Mouse (Mus musculus): ENCODE data around the gene Coro2b. TPM values are rescaled to one million over a fixed set of nuclear protein-coding genes. Genes with fewer than 3 reads are reported as not detected.

The Coro2b gene
- polyA plus RNA-seq, 1 experiment from 2014 or later, result 11.0 TPM

DNA sequence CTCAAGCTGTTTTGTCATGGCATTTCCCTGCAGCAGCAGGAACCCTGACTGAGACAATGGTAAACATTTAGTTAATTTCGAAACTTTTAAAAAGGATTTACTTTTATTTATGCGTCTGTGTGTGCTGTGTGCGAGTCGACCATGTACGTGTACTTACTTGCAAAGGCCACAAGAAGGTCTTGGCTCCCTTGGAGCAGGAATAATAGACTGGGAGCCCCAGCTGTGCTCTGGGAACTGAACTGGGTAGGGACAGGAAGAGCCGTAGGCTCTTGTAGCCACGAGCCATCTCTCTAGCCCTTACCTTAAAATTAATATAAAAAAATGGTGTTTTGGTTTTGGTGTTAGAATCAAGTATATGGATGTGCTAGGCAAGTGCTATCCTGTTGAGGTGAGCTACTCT is 76.8 kb downstream of the Coro2b start:
- no peak for TF ChIP-seq CTCF (IDR thresholded peaks at IDR 0.05; ENCODE audit: low read depth)
- Histone ChIP-seq H3K27me3 (ENCODE audit: insufficient read depth, low read length) (no peaks in the 10 kb centered on the region), H3K4me1 (replicated peaks; ENCODE audit: insufficient read depth, low read length) (peaks cover 9% of the 10 kb centered on the region; the same call in 1 of the 2 replicates), H3K9ac (ENCODE audit: low read depth, low read length) (no peak overlapping the region), H3K27ac (no peak overlapping the region), H3K4me2 (ENCODE audit: low read length) (no peak overlapping the region), H3K36me3 (ENCODE audit: insufficient read depth, low read length) (no peaks in the 10 kb centered on the region), H3K4me3 (replicated peaks; ENCODE audit: low read depth, low read length) (no peak overlapping the region), H3K9me3 (replicated peaks; ENCODE audit: low read length) (no peaks in the 10 kb centered on the region)
- ATAC-seq (replicated peaks; ENCODE audit: low FRiP score, low read depth), result no peak
- no peak for DNase-seq (ENCODE audit: low spot score)
- 84% methylated on average over 7 of the region's 7 CpGs for whole genome bisulfite sequencing

DNA sequence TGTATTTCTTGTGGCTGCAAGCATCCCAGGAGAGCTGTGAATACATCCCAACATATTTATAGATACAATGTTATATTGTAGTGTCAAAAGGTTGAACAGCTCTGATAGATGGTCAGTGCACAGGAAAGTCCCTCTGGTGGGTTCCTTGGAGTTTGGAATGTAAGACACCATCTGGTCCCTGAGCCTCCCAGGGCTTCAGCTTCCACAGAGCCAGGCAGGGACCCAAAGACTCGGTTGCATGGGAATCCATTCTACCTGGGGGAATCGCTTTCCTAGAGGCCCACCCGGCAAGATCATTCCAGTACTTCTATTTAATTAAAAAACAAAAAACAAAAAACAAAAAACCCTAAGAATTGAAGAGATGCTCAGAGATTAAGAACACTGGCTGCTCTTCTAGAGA is 78.4 kb downstream of the Coro2b start:
- TF ChIP-seq CTCF (IDR thresholded peaks at IDR 0.05; ENCODE audit: low read depth), result no peak
- ATAC-seq (replicated peaks; ENCODE audit: low FRiP score, low read depth) (no peak), DNase-seq (ENCODE audit: low spot score) (peak; percentile 39)
- no peaks in the 10 kb centered on the region for H3K27me3 ChIP-seq (ENCODE audit: insufficient read depth, low read length)
- peaks cover 9% of the 10 kb centered on the region; the same call in 1 of the 2 replicates for H3K4me1 ChIP-seq (replicated peaks; ENCODE audit: insufficient read depth, low read length)
- no peak overlapping the region for H3K9ac ChIP-seq (ENCODE audit: low read depth, low read length)
- H3K4me2 ChIP-seq (ENCODE audit: low read length), result no peak overlapping the region
- WGBS, result 72% methylated on average over 3 of the region's 3 CpGs
- no peaks in the 10 kb centered on the region for H3K9me3 ChIP-seq (replicated peaks; ENCODE audit: low read length)
- H3K27ac ChIP-seq, result no peak overlapping the region
- H3K36me3 ChIP-seq (ENCODE audit: insufficient read depth, low read length), result no peaks in the 10 kb centered on the region
- no peak overlapping the region for H3K4me3 ChIP-seq (replicated peaks; ENCODE audit: low read depth, low read length)

DNA sequence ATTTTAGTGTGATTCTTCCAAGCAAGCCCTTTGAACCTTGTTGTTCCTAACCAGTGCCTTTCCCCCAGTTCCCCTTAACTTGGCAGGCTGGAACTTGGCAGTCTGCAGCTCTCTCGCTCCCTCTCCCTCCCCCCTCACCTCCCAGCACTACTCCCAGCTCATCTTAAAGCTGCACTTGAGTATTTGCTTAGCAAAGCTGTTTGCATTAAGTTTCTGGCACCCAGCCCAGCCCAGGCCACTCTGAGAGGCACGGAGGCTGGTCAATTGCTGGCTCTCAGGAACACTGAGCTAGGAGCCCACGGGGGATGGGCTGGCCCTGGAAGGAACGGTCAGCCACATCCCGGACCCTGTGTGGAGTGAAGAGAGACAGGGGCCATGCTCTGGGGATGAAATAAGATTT is 80.8 kb downstream of the Coro2b start:
- WGBS, result 14% methylated on average over 5 of the region's 5 CpGs
- no peak for TF ChIP-seq CTCF (IDR thresholded peaks at IDR 0.05; ENCODE audit: low read depth)
- Histone ChIP-seq H3K27ac (peak overlapping the region; percentile 74), H3K9ac (ENCODE audit: low read depth, low read length) (no peak overlapping the region), H3K9me3 (replicated peaks; ENCODE audit: low read length) (no peaks in the 10 kb centered on the region), H3K4me1 (replicated peaks; ENCODE audit: insufficient read depth, low read length) (peaks cover 15% of the 10 kb centered on the region; the same call in 1 of the 2 replicates), H3K4me2 (ENCODE audit: low read length) (no peak overlapping the region), H3K36me3 (ENCODE audit: insufficient read depth, low read length) (no peaks in the 10 kb centered on the region), H3K4me3 (replicated peaks; ENCODE audit: low read depth, low read length) (no peak overlapping the region), H3K27me3 (ENCODE audit: insufficient read depth, low read length) (no peaks in the 10 kb centered on the region)
- ATAC-seq (replicated peaks; ENCODE audit: low FRiP score, low read depth) (peak; percentile 59), DNase-seq (ENCODE audit: low spot score) (peak; percentile 80)

DNA sequence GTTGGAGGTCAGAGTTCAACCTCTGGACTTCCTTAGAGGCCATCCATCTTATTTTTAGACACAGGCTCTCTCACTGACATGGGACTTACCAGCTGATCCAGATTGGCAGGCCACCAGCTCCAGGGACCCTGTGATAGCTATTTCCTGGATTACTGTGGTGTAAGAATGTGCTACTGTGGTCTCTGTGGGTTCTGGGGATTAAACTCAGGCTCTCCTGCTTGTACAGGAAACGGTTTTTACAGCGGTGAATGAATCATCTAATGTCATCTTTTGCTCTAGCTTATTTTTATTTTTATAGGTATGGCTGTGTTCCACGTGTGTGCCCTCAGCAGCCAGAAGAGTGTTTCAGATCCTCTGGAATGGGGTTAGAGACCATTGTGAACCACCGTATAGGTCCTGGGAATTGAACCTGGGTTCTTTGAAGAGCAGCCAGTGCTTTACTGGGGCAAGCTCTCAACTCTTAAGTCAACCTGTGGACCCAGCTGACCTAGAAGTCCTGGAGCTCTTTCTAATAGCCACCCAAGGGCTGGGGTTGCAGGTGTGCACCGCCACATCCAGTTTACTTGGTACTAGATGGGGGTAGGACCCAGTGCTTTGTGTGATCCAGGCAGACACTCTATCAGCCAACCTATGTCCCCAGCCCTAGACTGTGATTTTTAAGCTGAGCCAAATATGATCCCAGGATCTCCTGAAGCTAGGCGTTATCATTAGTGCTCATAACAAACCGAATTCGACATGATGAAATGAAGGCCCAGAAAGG is 81.5 kb downstream of the Coro2b start:
- H3K4me3 ChIP-seq (replicated peaks; ENCODE audit: low read depth, low read length), result no peak overlapping the region
- H3K36me3 ChIP-seq (ENCODE audit: insufficient read depth, low read length), result no peaks in the 10 kb centered on the region
- peak overlapping the region; percentile 74 for H3K27ac ChIP-seq
- H3K4me2 ChIP-seq (ENCODE audit: low read length), result no peak overlapping the region
- DNase-seq (ENCODE audit: low spot score) (peak; percentile 61), ATAC-seq (replicated peaks; ENCODE audit: low FRiP score, low read depth) (no peak)
- WGBS, result 57% methylated on average over 8 of the region's 8 CpGs
- no peak overlapping the region for H3K9ac ChIP-seq (ENCODE audit: low read depth, low read length)
- TF ChIP-seq CTCF (IDR thresholded peaks at IDR 0.05; ENCODE audit: low read depth), result no peak
- H3K4me1 ChIP-seq (replicated peaks; ENCODE audit: insufficient read depth, low read length), result peaks cover 15% of the 10 kb centered on the region; the same call in 1 of the 2 replicates
- H3K27me3 ChIP-seq (ENCODE audit: insufficient read depth, low read length), result no peaks in the 10 kb centered on the region
- H3K9me3 ChIP-seq (replicated peaks; ENCODE audit: low read length), result no peaks in the 10 kb centered on the region

DNA sequence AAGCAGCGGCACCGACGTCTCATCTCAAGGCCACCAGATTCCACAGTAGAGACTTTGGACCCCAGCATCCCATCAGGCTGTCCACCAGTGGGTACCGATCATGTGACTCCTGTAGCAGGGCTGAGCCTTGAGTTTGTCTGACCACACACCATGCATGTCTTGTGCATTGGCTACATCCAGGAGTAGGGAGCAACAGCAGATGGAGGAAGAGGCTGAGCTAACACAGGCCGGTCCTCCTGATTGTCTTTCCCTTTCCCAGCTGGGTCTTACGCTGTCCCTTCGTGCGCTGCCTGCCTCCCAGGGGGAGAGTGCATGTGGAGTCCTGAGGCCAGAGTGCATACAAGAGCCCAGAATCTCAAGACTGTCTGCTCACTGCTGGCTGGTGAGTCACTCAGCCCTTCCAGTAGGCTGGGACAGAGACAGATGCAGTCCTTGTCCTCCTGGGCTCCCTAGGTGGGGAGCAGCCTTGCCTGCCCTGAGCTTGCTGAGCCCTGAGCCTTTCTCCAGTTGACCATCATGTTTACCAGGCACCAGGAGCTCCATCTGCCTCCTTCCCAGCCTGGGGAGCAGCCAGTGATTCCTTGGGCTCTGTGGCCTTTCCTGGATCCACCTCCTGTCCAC is 84.4 kb downstream of the Coro2b start:
- TF ChIP-seq CTCF (IDR thresholded peaks at IDR 0.05; ENCODE audit: low read depth), result no peak
- DNase-seq (ENCODE audit: low spot score), result no peak
- peak; percentile 37; the same call in 1 of the 2 replicates for ATAC-seq (replicated peaks; ENCODE audit: low FRiP score, low read depth)
- H3K9me3 ChIP-seq (replicated peaks; ENCODE audit: low read length), result no peaks in the 10 kb centered on the region
- WGBS, result 92% methylated on average over 8 of the region's 8 CpGs
- H3K4me3 ChIP-seq (replicated peaks; ENCODE audit: low read depth, low read length), result no peak overlapping the region
- no peak overlapping the region for H3K4me2 ChIP-seq (ENCODE audit: low read length)
- no peak overlapping the region for H3K9ac ChIP-seq (ENCODE audit: low read depth, low read length)
- peaks cover 15% of the 10 kb centered on the region; the same call in 1 of the 2 replicates for H3K4me1 ChIP-seq (replicated peaks; ENCODE audit: insufficient read depth, low read length)
- no peak overlapping the region for H3K27ac ChIP-seq
- no peaks in the 10 kb centered on the region for H3K27me3 ChIP-seq (ENCODE audit: insufficient read depth, low read length)
- no peaks in the 10 kb centered on the region for H3K36me3 ChIP-seq (ENCODE audit: insufficient read depth, low read length)

DNA sequence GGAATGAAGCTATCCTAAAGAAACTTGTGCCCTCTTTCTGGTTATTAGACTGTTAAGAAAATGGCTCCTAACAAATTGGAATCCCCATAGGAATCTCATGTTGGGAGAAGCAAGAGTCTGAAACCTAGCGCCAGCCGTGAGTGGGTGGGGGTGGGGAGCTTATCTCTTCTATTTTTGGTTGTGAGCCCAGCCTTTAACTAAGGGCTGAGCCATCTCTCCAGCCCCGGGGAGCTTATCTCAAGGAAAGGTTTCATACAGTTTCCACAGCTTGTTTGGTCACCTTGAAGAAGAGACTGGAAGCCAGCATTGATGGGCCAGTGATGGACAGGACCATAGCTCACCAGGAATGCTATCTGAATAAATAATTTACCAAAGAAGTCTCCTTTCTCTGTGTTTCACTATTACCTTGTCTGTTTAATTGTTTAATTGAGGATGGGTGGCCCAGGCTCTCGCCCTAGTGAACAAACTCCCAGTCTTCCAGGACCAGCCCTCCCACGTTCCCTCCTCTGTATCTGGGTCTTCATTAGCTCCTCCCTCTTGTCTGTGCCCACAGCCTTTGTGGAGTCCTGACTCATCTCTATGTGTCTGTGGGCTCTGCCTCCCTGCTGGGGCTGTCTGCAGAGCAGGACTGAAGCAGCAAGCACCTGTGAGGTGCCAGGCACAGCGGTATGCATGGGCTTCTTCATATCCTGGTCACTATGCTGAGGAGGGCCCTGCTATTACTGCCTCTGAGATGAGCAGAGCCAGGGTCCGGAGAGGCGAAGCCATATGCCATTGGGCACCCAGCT is 85.1 kb downstream of the Coro2b start:
- no peak overlapping the region for H3K4me3 ChIP-seq (replicated peaks; ENCODE audit: low read depth, low read length)
- no peaks in the 10 kb centered on the region for H3K27me3 ChIP-seq (ENCODE audit: insufficient read depth, low read length)
- ATAC-seq (replicated peaks; ENCODE audit: low FRiP score, low read depth), result peak; percentile 19; the same call in 1 of the 2 replicates
- peaks cover 15% of the 10 kb centered on the region; the same call in 1 of the 2 replicates for H3K4me1 ChIP-seq (replicated peaks; ENCODE audit: insufficient read depth, low read length)
- WGBS, result 68% methylated on average over 8 of the region's 8 CpGs
- no peak for TF ChIP-seq CTCF (IDR thresholded peaks at IDR 0.05; ENCODE audit: low read depth)
- H3K9me3 ChIP-seq (replicated peaks; ENCODE audit: low read length), result no peaks in the 10 kb centered on the region
- H3K27ac ChIP-seq, result no peak overlapping the region
- no peaks in the 10 kb centered on the region for H3K36me3 ChIP-seq (ENCODE audit: insufficient read depth, low read length)
- no peak overlapping the region for H3K4me2 ChIP-seq (ENCODE audit: low read length)
- DNase-seq (ENCODE audit: low spot score), result peak; percentile 25
- no peak overlapping the region for H3K9ac ChIP-seq (ENCODE audit: low read depth, low read length)
